ENCODE assay signal across 23 mouse cellular contexts in genomic region chr11:23081616-23082015, GRCm38 (mm10).
DNase-seq lines count a peak whose midpoint lies in the region; ATAC-seq and TF ChIP-seq lines count a peak whose summit lies in the region.
"Had no signal": no experiment of that assay in that cellular context is flagged by ENCODE, and none has a peak within 500 bp of the region (broad histone marks: within the 10 kb centered on the region; RNA-seq: fewer than 3 reads in every experiment).

No protein-coding gene starts in this region.

- H3K9me3 ChIP-seq in lung, embryonic 16.5 days (ENCODE audit: control insufficient read depth, low read length): no peaks in the 10 kb centered on the region
- H3K9me3 ChIP-seq in ES-E14 (ENCODE audit: control insufficient read depth, insufficient read depth, low read depth, low read length): no peaks in the 10 kb centered on the region
- H3K9me3 ChIP-seq: embryonic facial prominence, embryonic 15.5 days; forebrain, embryonic 10.5 days; heart, embryonic 13.5 days; hindbrain, embryonic 13.5 days had no signal

- no peak overlapping the region for H3K4me2 ChIP-seq in lung, embryonic 16.5 days (ENCODE audit: low read depth, low read length)
- H3K4me2 ChIP-seq: embryonic facial prominence, embryonic 15.5 days; heart, embryonic 13.5 days; hindbrain, embryonic 13.5 days had no signal

- no peak for TF ChIP-seq CTCF in kidney, adult 2 months (conservative IDR thresholded peaks at IDR 0.05; ENCODE audit: insufficient read depth, insufficient read length, low read depth, low read length)

- no peaks in the 10 kb centered on the region for H3K36me3 ChIP-seq in kidney, adult 2 months (ENCODE audit: control insufficient read depth, insufficient read depth, low read length)
- H3K36me3 ChIP-seq in lung, embryonic 16.5 days (ENCODE audit: control insufficient read depth, insufficient read depth, low read length): no peaks in the 10 kb centered on the region
- H3K36me3 ChIP-seq in ES-E14 (ENCODE audit: control insufficient read depth, insufficient read depth, low read length, poor library complexity, severe bottlenecking): no peaks in the 10 kb centered on the region
- H3K36me3 ChIP-seq: embryonic facial prominence, embryonic 15.5 days; forebrain, embryonic 10.5 days; heart, embryonic 13.5 days; hindbrain, embryonic 13.5 days had no signal

- no peaks in the 10 kb centered on the region for H3K4me1 ChIP-seq in kidney, adult 2 months (ENCODE audit: control insufficient read depth, insufficient read depth, low read length)
- peaks cover 3% of the 10 kb centered on the region; the same call in 1 of the 2 replicates for H3K4me1 ChIP-seq in lung, embryonic 16.5 days (replicated peaks; ENCODE audit: control insufficient read depth, insufficient read depth, low read length)
- peaks cover 2 to 19% of the 10 kb centered on the region in 2 experiments for H3K4me1 ChIP-seq in ES-E14 (ENCODE audit: control insufficient read depth in 2 of 2, insufficient read depth in 2 of 2, low read length in 2 of 2, poor library complexity in 1 of 2)
- H3K4me1 ChIP-seq: embryonic facial prominence, embryonic 15.5 days; hindbrain, embryonic 13.5 days had no signal

- peak; percentile 61 for ATAC-seq in lung, embryonic 16.5 days (ENCODE audit: low read depth)
- ATAC-seq: forebrain, embryonic 14.5 days; hindbrain, postnatal 0 days; Patski had no signal

- H3K9ac ChIP-seq in lung, embryonic 16.5 days (ENCODE audit: low read length): no peak overlapping the region
- no peak overlapping the region for H3K9ac ChIP-seq in ES-E14 (ENCODE audit: insufficient read depth, low read depth, low read length, poor library complexity, severe bottlenecking)
- H3K9ac ChIP-seq: embryonic facial prominence, embryonic 15.5 days; heart, embryonic 13.5 days; hindbrain, embryonic 13.5 days had no signal

- in situ Hi-C loops in ES-E14 (cut with MboI; ENCODE audit: low sequenced_read_pairs in 2 of 2, unreplicated experiment in 2 of 2): no loop called here

- no peak for TF ChIP-seq POLR2A in kidney, adult 2 months (IDR thresholded peaks at IDR 0.05; ENCODE audit: low read depth, low read length)

- H3K4me3 ChIP-seq in kidney, adult 2 months (ENCODE audit: insufficient read depth, low read depth, low read length): no peak overlapping the region
- no peak overlapping the region for H3K4me3 ChIP-seq in lung, embryonic 16.5 days (ENCODE audit: low read length)
- H3K4me3 ChIP-seq in ES-E14 (ENCODE audit: insufficient read depth in 1 of 2, low read depth in 1 of 2, low read length in 2 of 2, poor library complexity in 1 of 2, severe bottlenecking in 1 of 2): no peak overlapping the region
- H3K4me3 ChIP-seq: embryonic facial prominence, embryonic 15.5 days; erythroblast, embryonic 14.5 days; forebrain, embryonic 10.5 days; gastrocnemius, adult 2 months; heart, embryonic 13.5 days; hindbrain, embryonic 13.5 days had no signal

- no peaks in the 10 kb centered on the region for H3K27me3 ChIP-seq in kidney, adult 2 months (replicated peaks; ENCODE audit: control insufficient read depth, insufficient read depth, low read length)
- no peaks in the 10 kb centered on the region for H3K27me3 ChIP-seq in lung, embryonic 16.5 days (ENCODE audit: control insufficient read depth, insufficient read depth, low read depth, low read length)
- H3K27me3 ChIP-seq: embryonic facial prominence, embryonic 15.5 days; heart, embryonic 13.5 days; hindbrain, embryonic 13.5 days; Patski had no signal

- H3K27ac ChIP-seq in kidney, adult 2 months (ENCODE audit: insufficient read depth, low read depth, low read length): no peak overlapping the region
- H3K27ac ChIP-seq in lung, embryonic 16.5 days (ENCODE audit: low read length): no peak overlapping the region
- H3K27ac ChIP-seq in ES-E14 (ENCODE audit: insufficient read depth, low read depth, low read length, poor library complexity, severe bottlenecking): peak overlapping the region; percentile 92; the same call in 1 of the 2 replicates
- H3K27ac ChIP-seq: embryonic facial prominence, embryonic 15.5 days; forebrain, embryonic 10.5 days; gastrocnemius, adult 2 months; heart, embryonic 13.5 days; hindbrain, embryonic 13.5 days; hindbrain, postnatal 0 days had no signal

- peak; percentile 4 for DNase-seq in kidney, postnatal 14 days
- no peak for DNase-seq in kidney, adult 2 months
- no peak for DNase-seq in lung, postnatal 25 days (ENCODE audit: low spot score)
- no peak for DNase-seq in ES-E14 (ENCODE audit: low read depth, low spot score)
- DNase-seq in cerebellum, adult 11-12 months: no peak
- no peak for DNase-seq in urinary bladder, postnatal 4 days (ENCODE audit: low spot score in 2 of 2)
- DNase-seq: adrenal gland, adult 8-10 months; adrenal gland, postnatal 36 days; cerebellum, adult 8-10 months; cerebellum, postnatal 14 days; embryo, embryonic 11 days; gastrocnemius, adult 2 months; gastrocnemius, postnatal 25 days; heart, postnatal 36 days had no signal

- 38% methylated on average over 4 of the region's 4 CpGs for WGBS in kidney, adult 2 months
- WGBS in lung, embryonic 16.5 days: 47% methylated on average over 4 of the region's 4 CpGs

TF ChIP-seq in ES-E14, 5 proteins besides CTCF, POLR2A, EP300 and RAD21:
- TF ChIP-seq CHD2 (IDR thresholded peaks at IDR 0.05; ENCODE audit: low read depth, low read length) (no peak), HCFC1 (IDR thresholded peaks at IDR 0.05; ENCODE audit: borderline replicate concordance, insufficient read depth, low read length) (no peak), MAFK (IDR thresholded peaks at IDR 0.05; ENCODE audit: insufficient read depth, low read depth, low read length) (no peak), ZNF384 (IDR thresholded peaks at IDR 0.05; ENCODE audit: low read depth, low read length) (no peak), ZC3H11A (IDR thresholded peaks at IDR 0.05; ENCODE audit: borderline replicate concordance, low read depth, low read length) (no peak)
